9 mouse cellular contexts compared by ENCODE assay signal in genomic region chr4:148170842-148171241, GRCm38 (mm10). TPM values are rescaled to one million over a fixed set of nuclear protein-coding genes. Genes with fewer than 3 reads are reported as not detected.
DNase-seq lines count a peak whose midpoint lies in the region; ATAC-seq and TF ChIP-seq lines count a peak whose summit lies in the region.
"Had no signal": no experiment of that assay in that cellular context is flagged by ENCODE, and none has a peak within 500 bp of the region (broad histone marks: within the 10 kb centered on the region; RNA-seq: fewer than 3 reads in every experiment).

No protein-coding gene starts in this region.

- peaks cover 50% of the 10 kb centered on the region for H3K27me3 ChIP-seq in E14TG2a.4 (ENCODE audit: insufficient read depth, low read length)

- H3K27ac ChIP-seq in layer of hippocampus, adult 2 months: no peak overlapping the region
- H3K27ac ChIP-seq: lung, embryonic 15.5 days had no signal

- H3K9me3 ChIP-seq in E14TG2a.4 (ENCODE audit: low read length): no peaks in the 10 kb centered on the region
- H3K9me3 ChIP-seq: lung, embryonic 15.5 days had no signal

- no peaks in the 10 kb centered on the region for H3K36me3 ChIP-seq in E14TG2a.4 (ENCODE audit: insufficient read depth, low read length)
- H3K36me3 ChIP-seq: lung, embryonic 15.5 days had no signal

- peaks cover 49% of the 10 kb centered on the region for H3K4me1 ChIP-seq in E14TG2a.4 (replicated peaks; ENCODE audit: low read depth, low read length)
- H3K4me1 ChIP-seq: lung, embryonic 15.5 days had no signal

- ATAC-seq in activated CD4-positive, CD25-positive, alpha-beta regulatory T cell, adult 4 months: peak; percentile 47

- TF ChIP-seq CTCF in layer of hippocampus, adult 2 months (conservative IDR thresholded peaks at IDR 0.05): peak; percentile 100
- peak; percentile 100 for TF ChIP-seq CTCF in E14TG2a.4 (conservative IDR thresholded peaks at IDR 0.05; ENCODE audit: low read length)

- intact Hi-C loops in left cerebral cortex, postnatal 14 days (cut with DNase I): loop anchor here (2.0 to 5.0 kb wide), 5 partner anchors 61 to 264 kb away; no protein-coding TSS in a partner anchor

- DNase-seq in layer of hippocampus, adult 2 months (ENCODE audit: low spot score in 2 of 2): peak in 1 of 2 experiments; percentile 77
- DNase-seq in layer of hippocampus, adult 9-11 months: no peak
- DNase-seq in embryo, embryonic 11 days: peak; percentile 68
- peak; percentile 62 to 73 for DNase-seq in left cerebral cortex, postnatal 14 days (ENCODE audit: low spot score in 2 of 2)
- DNase-seq in retina, postnatal 1 day: peak; percentile 74
- no peak for DNase-seq in frontal cortex, postnatal 25 days (ENCODE audit: low spot score in 2 of 2)

- H3K4me3 ChIP-seq in layer of hippocampus, adult 2 months: no peak overlapping the region
- no peak overlapping the region for H3K4me3 ChIP-seq in E14TG2a.4 (replicated peaks; ENCODE audit: low read length)
- H3K4me3 ChIP-seq: lung, embryonic 15.5 days had no signal

RNA-seq across cellular contexts. Expression of gene Fbxo2, which starts 10.4 kb away (rescaled TPM):
- total RNA-seq in layer of hippocampus, adult 2 months (2021): 100 to 1,000 TPM in 1 of 2 experiments, 10 to 100 TPM in 1; 99.8 to 106 TPM
- polyA plus RNA-seq in activated CD4-positive, CD25-positive, alpha-beta regulatory T cell, adult 4 months (2017; shearing (Covaris generic)): not detected
- 10 to 100 TPM; 45.6 to 55.4 TPM for total RNA-seq in left cerebral cortex, postnatal 14 days (2021)

RNA-seq across cellular contexts. Expression of gene Fbxo44, which starts 10.6 kb away (rescaled TPM):
- total RNA-seq in layer of hippocampus, adult 2 months (2021): 100 to 1,000 TPM; 136 to 141 TPM
- 1 to 10 TPM in 1 of 2 experiments, under 1 TPM in 1; 0.29 to 6.2 TPM for polyA plus RNA-seq in activated CD4-positive, CD25-positive, alpha-beta regulatory T cell, adult 4 months (2017; shearing (Covaris generic))
- total RNA-seq in left cerebral cortex, postnatal 14 days (2021): 100 to 1,000 TPM; 101 to 105 TPM

RNA-seq across cellular contexts. Expression of gene Fbxo6, which starts 18.9 kb away (rescaled TPM):
- 10 to 100 TPM; 25.4 to 29.8 TPM for total RNA-seq in layer of hippocampus, adult 2 months (2021)
- polyA plus RNA-seq in activated CD4-positive, CD25-positive, alpha-beta regulatory T cell, adult 4 months (2017; shearing (Covaris generic)): 10 to 100 TPM; 48.2 to 57.2 TPM
- total RNA-seq in left cerebral cortex, postnatal 14 days (2021): 10 to 100 TPM; 25.7 to 29.4 TPM

RNA-seq across cellular contexts. Expression of gene Draxin, which starts 40.3 kb away (rescaled TPM):
- total RNA-seq in layer of hippocampus, adult 2 months (2021): 1 to 10 TPM in 1 of 2 experiments, under 1 TPM in 1; 0.83 to 1.0 TPM
- under 1 TPM in 1 of 2 experiments, not detected in 1; 0.11 TPM for polyA plus RNA-seq in activated CD4-positive, CD25-positive, alpha-beta regulatory T cell, adult 4 months (2017; shearing (Covaris generic))
- total RNA-seq in left cerebral cortex, postnatal 14 days (2021): 1 to 10 TPM in 1 of 2 experiments, under 1 TPM in 1; 0.46 to 1.2 TPM

RNA-seq across cellular contexts. Expression of gene Mad2l2, which starts 40.7 kb away (rescaled TPM):
- 10 to 100 TPM; 13.8 to 14.5 TPM for total RNA-seq in layer of hippocampus, adult 2 months (2021)
- 10 to 100 TPM; 39.2 to 48.2 TPM for polyA plus RNA-seq in activated CD4-positive, CD25-positive, alpha-beta regulatory T cell, adult 4 months (2017; shearing (Covaris generic))
- total RNA-seq in left cerebral cortex, postnatal 14 days (2021): 10 to 100 TPM; 10.1 to 16.2 TPM

Comparison
In these comparisons a context has a peak if more than half of its experiments do, and no peak if none do; other contexts are left out.
1. DNase-seq: peak in embryo, embryonic 11 days (single experiment), left cerebral cortex, postnatal 14 days (2 of 2) and retina, postnatal 1 day (single experiment); none in layer of hippocampus, adult 9-11 months (single experiment) and frontal cortex, postnatal 25 days (0 of 2).